Mouse (Mus musculus): Measurements from ENCODE around the gene Dock9. TPM values are rescaled to one million over a fixed set of nuclear protein-coding genes. Genes with fewer than 3 reads are reported as not detected.

Dock9 gene
- polyA plus RNA-seq, 1 experiment from 2014 or later = 14.3 TPM

DNA sequence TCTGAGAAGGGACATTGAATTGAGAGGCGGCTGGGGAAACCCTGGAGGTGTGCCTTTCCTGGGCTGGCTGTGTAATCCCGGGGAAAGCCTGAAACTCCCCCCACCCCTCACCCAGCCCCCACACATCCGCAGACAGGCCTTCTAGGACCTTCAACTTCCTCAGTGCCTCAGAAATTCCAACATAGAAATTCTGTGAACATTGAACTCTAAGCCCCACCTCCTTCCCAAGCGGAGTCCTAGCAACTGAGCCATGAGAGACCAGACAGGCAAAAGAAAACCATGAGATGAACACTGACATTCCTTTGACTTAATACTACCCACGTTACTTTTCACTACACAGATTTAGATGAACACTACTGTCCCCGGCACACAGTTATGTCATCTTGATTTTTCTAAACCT is 122.1 kb downstream of the Dock9 start:
- H3K27ac ChIP-seq (ENCODE audit: low read depth, low read length) = peak overlapping the region; percentile 76
- no peak overlapping the region for H3K9ac ChIP-seq (ENCODE audit: low read depth, low read length)
- H3K4me3 ChIP-seq (ENCODE audit: low read length) = no peak overlapping the region
- H3K4me1 ChIP-seq (ENCODE audit: control insufficient read depth, insufficient read depth, low read length) = peaks cover 23% of the 10 kb centered on the region
- H3K27me3 ChIP-seq (ENCODE audit: control insufficient read depth, insufficient read depth, low read length) = no peaks in the 10 kb centered on the region
- WGBS = 10% methylated on average over 6 of the region's 6 CpGs
- H3K9me3 ChIP-seq (ENCODE audit: control insufficient read depth, low read length) = no peaks in the 10 kb centered on the region; the same call in 1 of the 2 replicates
- ATAC-seq (ENCODE audit: low FRiP score, low TSS enrichment) = peak; percentile 82
- no peaks in the 10 kb centered on the region for H3K36me3 ChIP-seq (ENCODE audit: control insufficient read depth, insufficient read depth, low read length)
- H3K4me2 ChIP-seq (replicated peaks; ENCODE audit: low read depth, low read length) = no peak overlapping the region

DNA sequence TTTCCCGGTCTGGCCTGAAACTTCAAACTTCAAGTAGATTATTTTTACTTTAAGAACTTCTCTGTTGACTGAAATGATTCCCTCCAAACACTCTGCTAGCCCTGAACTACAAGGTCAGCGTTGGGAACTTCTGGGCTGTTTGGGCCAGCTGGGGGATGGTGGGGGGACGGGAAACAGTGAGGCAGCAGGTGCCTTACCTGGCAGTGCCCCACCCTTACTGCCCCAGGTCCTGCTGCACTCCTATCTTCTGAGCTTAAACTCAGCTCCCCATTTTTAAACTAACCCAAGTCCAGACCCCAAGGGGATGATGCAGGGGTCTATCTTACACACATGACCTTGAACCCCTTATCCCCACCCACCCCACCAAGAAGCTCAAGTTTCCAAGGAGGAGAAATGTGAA is 122.5 kb downstream of the Dock9 start:
- H3K36me3 ChIP-seq (ENCODE audit: control insufficient read depth, insufficient read depth, low read length) = no peaks in the 10 kb centered on the region
- H3K4me3 ChIP-seq (ENCODE audit: low read length) = no peak overlapping the region
- H3K27me3 ChIP-seq (ENCODE audit: control insufficient read depth, insufficient read depth, low read length) = no peaks in the 10 kb centered on the region
- peaks cover 23% of the 10 kb centered on the region for H3K4me1 ChIP-seq (ENCODE audit: control insufficient read depth, insufficient read depth, low read length)
- no peak overlapping the region for H3K4me2 ChIP-seq (replicated peaks; ENCODE audit: low read depth, low read length)
- 40% methylated on average over 3 of the region's 3 CpGs for WGBS
- no peak overlapping the region for H3K9ac ChIP-seq (ENCODE audit: low read depth, low read length)
- no peak; the same call in 1 of the 2 replicates for ATAC-seq (ENCODE audit: low FRiP score, low TSS enrichment)
- H3K27ac ChIP-seq (ENCODE audit: low read depth, low read length) = peak overlapping the region; percentile 76; the same call in 1 of the 2 replicates
- H3K9me3 ChIP-seq (ENCODE audit: control insufficient read depth, low read length) = no peaks in the 10 kb centered on the region; the same call in 1 of the 2 replicates

DNA sequence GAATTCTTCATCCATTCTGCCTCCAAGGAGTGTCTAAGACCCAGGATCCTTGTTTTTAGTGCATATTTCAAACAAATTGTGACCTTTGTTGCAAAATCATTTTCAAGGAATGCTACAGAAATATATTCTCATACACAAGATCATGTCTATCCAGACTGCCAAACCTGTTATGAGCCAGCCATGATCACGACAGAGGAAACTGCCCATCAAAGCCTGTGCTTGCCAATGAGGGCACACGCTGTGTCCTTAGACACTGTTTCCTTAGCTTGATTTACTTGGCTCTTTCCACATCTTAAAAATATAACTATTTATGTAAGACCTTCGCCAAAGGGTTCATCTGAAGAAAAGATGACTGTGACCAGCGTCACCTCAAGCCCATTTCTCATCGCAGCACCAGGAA is 127.6 kb downstream of the Dock9 start:
- WGBS = 72% methylated on average over 5 of the region's 5 CpGs
- H3K4me2 ChIP-seq (replicated peaks; ENCODE audit: low read depth, low read length) = no peak overlapping the region

DNA sequence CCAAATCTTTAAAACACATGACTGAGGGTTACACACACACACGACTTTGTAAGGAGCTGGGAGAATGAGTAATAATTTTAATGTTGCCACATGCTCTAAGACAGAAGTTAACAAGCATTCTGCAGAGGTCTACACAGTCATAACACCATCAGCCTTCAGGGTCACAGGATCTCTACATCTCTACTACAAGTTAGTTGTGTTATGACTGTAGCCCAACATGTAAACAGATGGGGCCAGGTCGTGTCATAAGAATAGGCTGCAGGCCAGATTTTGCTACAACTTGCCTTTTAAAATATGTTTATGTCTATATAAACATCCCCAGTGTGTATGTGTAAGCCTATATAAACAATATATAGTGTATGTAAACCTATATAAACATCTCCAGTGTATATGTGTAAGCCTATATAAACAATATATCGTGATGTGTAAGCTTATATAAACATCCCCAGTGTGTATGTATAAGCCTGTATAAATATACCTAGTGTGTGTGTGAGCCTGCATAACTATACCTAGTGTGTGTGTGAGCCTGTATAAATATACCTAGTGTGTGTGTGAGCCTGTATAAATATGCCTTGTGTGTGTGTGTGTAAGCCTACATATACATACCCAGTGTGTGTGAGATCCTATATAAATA is 130.9 kb downstream of the Dock9 start:
- H3K27me3 ChIP-seq (ENCODE audit: control insufficient read depth, insufficient read depth, low read length) = no peaks in the 10 kb centered on the region
- 66% methylated on average over 3 of the region's 3 CpGs for WGBS
- H3K9ac ChIP-seq (ENCODE audit: low read depth, low read length) = no peak overlapping the region
- no peak for ATAC-seq (ENCODE audit: low FRiP score, low TSS enrichment)
- H3K36me3 ChIP-seq (ENCODE audit: control insufficient read depth, insufficient read depth, low read length) = no peaks in the 10 kb centered on the region
- H3K4me3 ChIP-seq (ENCODE audit: low read length) = no peak overlapping the region
- no peaks in the 10 kb centered on the region for H3K4me1 ChIP-seq (ENCODE audit: control insufficient read depth, insufficient read depth, low read length)
- 0 out of 2 replicates have a peak, but pooled peaks cover 2% of the 10 kb centered on the region for H3K9me3 ChIP-seq (ENCODE audit: control insufficient read depth, low read length)
- H3K4me2 ChIP-seq (replicated peaks; ENCODE audit: low read depth, low read length) = no peak overlapping the region
- no peak overlapping the region for H3K27ac ChIP-seq (ENCODE audit: low read depth, low read length)

More for the DNA sequence above, 127.6 kb downstream of the Dock9 start:
- ATAC-seq (ENCODE audit: low FRiP score, low TSS enrichment) = no peak
- peaks cover under 1% of the 10 kb centered on the region for H3K4me1 ChIP-seq (ENCODE audit: control insufficient read depth, insufficient read depth, low read length)
- H3K27ac ChIP-seq (ENCODE audit: low read depth, low read length) = no peak overlapping the region
- no peaks in the 10 kb centered on the region for H3K27me3 ChIP-seq (ENCODE audit: control insufficient read depth, insufficient read depth, low read length)
- no peak overlapping the region for H3K9ac ChIP-seq (ENCODE audit: low read depth, low read length)
- peaks cover 2% of the 10 kb centered on the region; the same call in 1 of the 2 replicates for H3K9me3 ChIP-seq (ENCODE audit: control insufficient read depth, low read length)
- no peaks in the 10 kb centered on the region for H3K36me3 ChIP-seq (ENCODE audit: control insufficient read depth, insufficient read depth, low read length)
- H3K4me3 ChIP-seq (ENCODE audit: low read length) = no peak overlapping the region

DNA sequence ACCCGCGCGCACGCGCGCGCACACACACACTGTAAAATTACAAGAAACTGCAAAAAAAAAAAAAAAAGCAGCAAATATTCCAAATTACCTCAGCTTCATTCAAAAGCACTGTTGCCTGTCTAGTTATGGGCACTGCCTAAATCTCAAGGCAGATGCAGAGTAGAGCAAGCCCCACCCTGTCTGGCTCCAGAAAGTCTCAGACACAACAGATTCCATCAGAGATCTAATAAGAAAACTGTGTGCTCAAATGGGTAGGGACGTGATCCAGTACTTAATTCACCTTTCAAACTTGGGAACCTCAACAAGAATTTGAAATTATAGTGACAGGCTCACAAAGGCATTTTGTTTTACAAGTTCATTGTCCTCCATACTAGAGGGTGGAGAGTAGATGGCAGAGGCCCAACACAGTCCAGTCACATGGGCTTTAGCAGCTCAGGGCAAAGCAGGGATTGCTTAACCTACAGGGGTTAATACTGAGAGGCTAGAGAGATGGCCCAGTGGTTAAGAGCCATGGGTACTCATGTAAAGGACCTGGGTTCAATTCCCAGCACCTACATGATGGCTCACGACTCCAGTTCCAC is 131.9 kb downstream of the Dock9 start:
- H3K9me3 ChIP-seq (ENCODE audit: control insufficient read depth, low read length) = 0 out of 2 replicates have a peak, but pooled peaks cover 2% of the 10 kb centered on the region
- no peaks in the 10 kb centered on the region for H3K36me3 ChIP-seq (ENCODE audit: control insufficient read depth, insufficient read depth, low read length)
- no peak overlapping the region for H3K4me3 ChIP-seq (ENCODE audit: low read length)
- no peak overlapping the region for H3K9ac ChIP-seq (ENCODE audit: low read depth, low read length)
- ATAC-seq (ENCODE audit: low FRiP score, low TSS enrichment) = no peak
- no peak overlapping the region for H3K4me2 ChIP-seq (replicated peaks; ENCODE audit: low read depth, low read length)
- H3K4me1 ChIP-seq (ENCODE audit: control insufficient read depth, insufficient read depth, low read length) = peaks cover 4% of the 10 kb centered on the region
- H3K27ac ChIP-seq (ENCODE audit: low read depth, low read length) = no peak overlapping the region
- WGBS = 97% methylated on average over 9 of the region's 9 CpGs
- no peaks in the 10 kb centered on the region for H3K27me3 ChIP-seq (ENCODE audit: control insufficient read depth, insufficient read depth, low read length)

DNA sequence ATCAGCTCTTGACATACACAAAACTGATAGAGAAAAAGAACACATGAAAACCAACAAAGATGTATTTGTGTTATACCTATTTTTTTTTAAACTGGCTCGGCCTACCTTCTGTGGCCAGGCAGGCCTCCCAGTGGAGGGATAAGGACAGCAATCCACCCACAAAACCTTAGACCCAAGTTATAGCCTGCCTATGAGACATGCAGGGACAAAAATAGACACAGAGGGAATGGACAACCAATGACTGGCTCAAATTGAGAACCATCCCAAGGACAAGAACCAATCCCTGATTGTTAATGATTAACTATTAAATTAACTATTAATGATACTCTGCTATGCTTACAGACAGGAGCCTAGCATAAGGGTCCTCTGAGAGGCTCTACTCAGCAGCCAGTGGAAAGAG is 133.7 kb downstream of the Dock9 start:
- no peaks in the 10 kb centered on the region for H3K36me3 ChIP-seq (ENCODE audit: control insufficient read depth, insufficient read depth, low read length)
- 85% methylated on average over 1 of the region's 1 CpGs for WGBS
- no peak overlapping the region for H3K9ac ChIP-seq (ENCODE audit: low read depth, low read length)
- no peak for ATAC-seq (ENCODE audit: low FRiP score, low TSS enrichment)
- no peak overlapping the region for H3K4me3 ChIP-seq (ENCODE audit: low read length)
- 0 out of 2 replicates have a peak, but pooled peaks cover 2% of the 10 kb centered on the region for H3K9me3 ChIP-seq (ENCODE audit: control insufficient read depth, low read length)
- H3K4me1 ChIP-seq (ENCODE audit: control insufficient read depth, insufficient read depth, low read length) = peaks cover 23% of the 10 kb centered on the region
- H3K27me3 ChIP-seq (ENCODE audit: control insufficient read depth, insufficient read depth, low read length) = no peaks in the 10 kb centered on the region
- H3K4me2 ChIP-seq (replicated peaks; ENCODE audit: low read depth, low read length) = no peak overlapping the region
- H3K27ac ChIP-seq (ENCODE audit: low read depth, low read length) = no peak overlapping the region

DNA sequence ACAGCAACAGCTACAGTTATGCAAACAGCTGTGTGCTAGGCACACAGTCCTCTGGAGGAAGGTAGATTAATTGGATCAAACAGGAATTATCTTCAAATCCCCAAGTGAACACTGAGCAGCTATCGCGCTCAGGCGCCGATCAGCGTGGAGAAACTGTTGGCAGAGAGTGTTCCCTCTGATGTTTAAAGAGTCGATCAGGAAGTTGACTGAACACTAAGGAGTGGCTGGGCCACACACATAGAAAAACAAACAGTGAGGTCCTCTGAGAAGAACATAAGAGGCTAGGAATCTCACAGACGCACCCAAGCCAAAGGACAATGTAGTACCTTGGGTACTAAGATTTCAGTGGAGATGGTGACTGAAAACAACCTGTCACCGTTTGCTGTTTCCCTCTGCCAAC is 136.7 kb downstream of the Dock9 start:
- no peak for ATAC-seq (ENCODE audit: low FRiP score, low TSS enrichment)
- Histone ChIP-seq H3K27ac (ENCODE audit: low read depth, low read length) (no peak overlapping the region), H3K36me3 (ENCODE audit: control insufficient read depth, insufficient read depth, low read length) (no peaks in the 10 kb centered on the region; the same call in 1 of the 2 replicates)

DNA sequence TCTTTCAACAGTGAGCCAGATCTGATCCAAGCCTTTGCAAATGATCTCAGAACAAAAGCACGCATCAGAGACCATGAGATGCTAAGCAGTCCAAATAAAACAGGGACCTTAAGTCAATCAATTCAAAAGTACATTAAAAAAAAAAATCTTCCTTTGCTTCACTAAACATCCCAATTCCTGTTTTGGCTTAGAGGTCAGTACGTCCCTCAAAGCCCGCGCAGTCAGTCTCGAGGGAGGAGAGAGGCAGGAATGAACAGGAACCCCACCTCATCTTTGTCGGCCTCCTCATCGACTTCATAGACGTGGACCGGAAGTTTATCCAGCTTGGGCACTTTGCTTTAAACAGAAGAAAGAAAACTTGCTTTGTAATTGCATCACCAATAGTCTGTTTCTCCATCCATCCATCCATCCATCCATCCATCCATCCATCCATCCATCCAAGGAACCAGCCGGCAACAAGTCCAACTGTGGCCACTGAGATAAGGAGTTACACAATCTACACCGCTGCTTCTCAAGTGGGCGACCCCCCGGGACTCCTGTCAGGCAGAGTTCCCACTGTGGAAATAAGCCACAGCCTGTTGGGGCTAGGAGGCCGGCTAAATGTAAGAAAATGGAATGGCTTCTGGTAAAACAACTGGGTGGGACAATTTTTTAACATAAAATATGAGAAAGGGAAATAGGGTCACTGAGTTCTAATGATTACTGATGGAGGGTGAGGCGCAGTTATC is 137.3 kb downstream of the Dock9 start:
- Histone ChIP-seq H3K36me3 (ENCODE audit: control insufficient read depth, insufficient read depth, low read length) (no peaks in the 10 kb centered on the region; the same call in 1 of the 2 replicates), H3K9ac (ENCODE audit: low read depth, low read length) (no peak overlapping the region), H3K4me2 (replicated peaks; ENCODE audit: low read depth, low read length) (no peak overlapping the region), H3K4me3 (ENCODE audit: low read length) (no peak overlapping the region), H3K27me3 (ENCODE audit: control insufficient read depth, insufficient read depth, low read length) (no peaks in the 10 kb centered on the region), H3K4me1 (ENCODE audit: control insufficient read depth, insufficient read depth, low read length) (peaks cover 31% of the 10 kb centered on the region), H3K9me3 (ENCODE audit: control insufficient read depth, low read length) (no peaks in the 10 kb centered on the region), H3K27ac (ENCODE audit: low read depth, low read length) (no peak overlapping the region)
- WGBS = 67% methylated on average over 15 of the region's 15 CpGs
- ATAC-seq (ENCODE audit: low FRiP score, low TSS enrichment) = no peak

More for the DNA sequence above, 136.7 kb downstream of the Dock9 start:
- 22% methylated on average over 8 of the region's 8 CpGs for WGBS
- Histone ChIP-seq H3K27me3 (ENCODE audit: control insufficient read depth, insufficient read depth, low read length) (no peaks in the 10 kb centered on the region), H3K9ac (ENCODE audit: low read depth, low read length) (no peak overlapping the region), H3K4me2 (replicated peaks; ENCODE audit: low read depth, low read length) (no peak overlapping the region), H3K9me3 (ENCODE audit: control insufficient read depth, low read length) (no peaks in the 10 kb centered on the region), H3K4me3 (ENCODE audit: low read length) (no peak overlapping the region), H3K4me1 (ENCODE audit: control insufficient read depth, insufficient read depth, low read length) (peaks cover 31% of the 10 kb centered on the region)
